Mouse (Mus musculus) thymus, adult 2 months (tissue): ENCODE results near the gene Asf1b. TPM values are rescaled to one million over a fixed set of nuclear protein-coding genes. Genes with fewer than 3 reads are reported as not detected.

ENCODE experiments used
- DNase-seq: peaks from one replicate; pipeline ENCODE4 v3.0.0; 2021
- H3K27ac ChIP-seq: fragments of 200-500 bp; 2 replicates; pipeline ENCODE4 v1.5.1; 2012; ENCODE audit warnings: low read length, control low read depth; ENCODE audit not compliant: control insufficient read depth, insufficient read depth
- H3K27me3 ChIP-seq: fragments of 200-500 bp; 2 replicates; pipeline ENCODE4 v1.6.1; 2012; ENCODE audit warnings: mild to moderate bottlenecking, low read length, moderate library complexity, mixed read lengths; ENCODE audit not compliant: control insufficient read depth, insufficient read depth
- H3K36me3 ChIP-seq: fragments of 200-500 bp; 2 replicates; pipeline ENCODE4 v1.6.1; 2012; ENCODE audit warnings: mild to moderate bottlenecking, low read length, moderate library complexity; ENCODE audit not compliant: control insufficient read depth, insufficient read depth
- H3K4me1 ChIP-seq: fragments of 200-500 bp; replicated peaks from 2 replicates; pipeline ENCODE4 v1.6.1; 2012; ENCODE audit warnings: low read length; ENCODE audit not compliant: control insufficient read depth, insufficient read depth
- H3K4me3 ChIP-seq: fragments of 200-500 bp; 2 replicates; pipeline ENCODE4 v1.5.1; 2012; ENCODE audit warnings: mild to moderate bottlenecking, low read length, control low read depth, moderate library complexity; ENCODE audit not compliant: control insufficient read depth, insufficient read depth
- CTCF ChIP-seq: fragments of 200-500 bp; IDR thresholded peaks from 2 replicates; pipeline ENCODE4 v1.5.1; 2012; ENCODE audit warnings: mild to moderate bottlenecking, control low read depth, low read length, moderate library complexity, borderline replicate concordance; ENCODE audit not compliant: control insufficient read depth, poor library complexity, insufficient read depth; ENCODE audit errors: extremely low read depth
- POLR2A ChIP-seq: fragments of 200-500 bp; IDR thresholded peaks from 2 replicates; pipeline ENCODE4 v1.6.1; 2012; ENCODE audit warnings: mild to moderate bottlenecking, low read length, control low read depth, moderate library complexity; ENCODE audit not compliant: control insufficient read depth, poor library complexity, insufficient read depth; ENCODE audit errors: extremely low read depth
- whole genome bisulfite sequencing: fragments of 180-500 bp; shearing (Covaris S2); methylation state at CpG from one replicate; pipeline ENCODE4 v1.1.7; 2018; 5-methylcytosine and 5-hydroxymethylcytosine counted together
- polyA plus RNA-seq: library from polyadenylated mRNA; depleted of rRNA; stranded (reverse); fragments of >200 nt; gene quantifications from 2 replicates; pipeline ENCODE4 v1.2.3, GENCODE M21; 2012; rRNA removed

Asf1b gene
- polyA plus RNA-seq: 170 and 243 TPM in 2 replicates

GRCm38 (mm10) chr8:83955106-83955957, at the start of gene Asf1b, which contains the start of gene Gm10644:
TSS of gene Asf1b (plus strand) at chr8:83955507.
TSS of gene Gm10644 (minus strand) at chr8:83955205.
- H3K27me3 ChIP-seq: no peaks in the 10 kb centered on the region
- H3K4me1 ChIP-seq: peaks cover 13% of the 10 kb centered on the region
- TF ChIP-seq CTCF (peak; percentile 88), POLR2A (peak; percentile 50; the same call in 1 of the 2 replicates)
- peak; percentile 92 for DNase-seq
- H3K4me3 ChIP-seq: peak within 1 kb of the TSS; percentile 73
- H3K36me3 ChIP-seq: no peaks in the 10 kb centered on the region
- no peak within 1 kb of the TSS for H3K27ac ChIP-seq
- WGBS: under 1% methylated on average over 75 of the region's 75 CpGs

GRCm38 (mm10) chr8:83908583-83908982, 46.7 kb upstream of the Asf1b start:
- Histone ChIP-seq H3K27ac (no peak overlapping the region), H3K4me3 (no peak overlapping the region), H3K27me3 (no peaks in the 10 kb centered on the region), H3K4me1 (peaks cover 5% of the 10 kb centered on the region), H3K36me3 (no peaks in the 10 kb centered on the region)
- DNase-seq: no peak
- TF ChIP-seq POLR2A: no peak
- no peak for TF ChIP-seq CTCF
- WGBS: 95% methylated on average over 6 of the region's 6 CpGs

- Histone ChIP-seq H3K36me3 (no peaks in the 10 kb centered on the region), H3K27ac (no peak overlapping the region), H3K4me3 (no peak overlapping the region), H3K4me1 (peaks cover 5% of the 10 kb centered on the region), H3K27me3 (no peaks in the 10 kb centered on the region)
- TF ChIP-seq CTCF (no peak), POLR2A (no peak)
- WGBS: 88% methylated on average over 8 of the region's 8 CpGs
- no peak for DNase-seq
Observed at GRCm38 (mm10) chr8:83909311-83909710, 46.0 kb upstream of the Asf1b start.

GRCm38 (mm10) chr8:83911809-83912731, 43.2 kb upstream of the Asf1b start:
- Histone ChIP-seq H3K4me3 (no peak overlapping the region), H3K27ac (no peak overlapping the region), H3K36me3 (no peaks in the 10 kb centered on the region), H3K4me1 (no peaks in the 10 kb centered on the region; the same call in 1 of the 2 replicates), H3K27me3 (no peaks in the 10 kb centered on the region)
- no peak for DNase-seq
- TF ChIP-seq POLR2A (no peak), CTCF (no peak)
- 85% methylated on average over 5 of the region's 5 CpGs for WGBS

- H3K4me1 ChIP-seq: no peaks in the 10 kb centered on the region; the same call in 1 of the 2 replicates
- H3K4me3 ChIP-seq: no peak overlapping the region
- H3K27ac ChIP-seq: no peak overlapping the region
- H3K27me3 ChIP-seq: no peaks in the 10 kb centered on the region
- WGBS: 98% methylated on average over 3 of the region's 3 CpGs
- H3K36me3 ChIP-seq: no peaks in the 10 kb centered on the region
- TF ChIP-seq CTCF: no peak
- no peak for TF ChIP-seq POLR2A
- DNase-seq: no peak
Observed at GRCm38 (mm10) chr8:83914232-83914631, 41.1 kb upstream of the Asf1b start.

GRCm38 (mm10) chr8:83914860-83915259, 40.4 kb upstream of the Asf1b start:
- 65% methylated on average over 5 of the region's 5 CpGs for WGBS
- DNase-seq: no peak
- no peaks in the 10 kb centered on the region; the same call in 1 of the 2 replicates for H3K4me1 ChIP-seq

More at GRCm38 (mm10) chr8:83914860-83915259, 40.4 kb upstream of the Asf1b start:
- TF ChIP-seq CTCF: no peak
- TF ChIP-seq POLR2A: no peak
- Histone ChIP-seq H3K27me3 (no peaks in the 10 kb centered on the region), H3K27ac (no peak overlapping the region), H3K4me3 (no peak overlapping the region), H3K36me3 (no peaks in the 10 kb centered on the region)
